Mouse (Mus musculus): ENCODE results near the gene Sept3.

Gene Sept3

GRCm38 (mm10) chr15:82341036-82341501 is 66.4 kb downstream of the Sept3 start:
- DNase-seq: no peak

- DNase-seq: no peak
Observed at GRCm38 (mm10) chr15:82341675-82342542, 67.2 kb downstream of the Sept3 start.

- no peak for DNase-seq
Observed at GRCm38 (mm10) chr15:82342543-82342935, 67.8 kb downstream of the Sept3 start.

- DNase-seq: no peak
Observed at GRCm38 (mm10) chr15:82343368-82344287, 68.9 kb downstream of the Sept3 start.
